8 mouse cellular contexts compared by ENCODE assay signal in genomic region chr9:57261913-57262794, GRCm38 (mm10). TPM values are rescaled to one million over a fixed set of nuclear protein-coding genes. Genes with fewer than 3 reads are reported as not detected.
DNase-seq lines count a peak whose midpoint lies in the region; ATAC-seq and TF ChIP-seq lines count a peak whose summit lies in the region.

Gene 1700017B05Rik, minus strand, starts transcription at chr9:57262612.

- WGBS in embryonic facial prominence, embryonic 15.5 days = under 1% methylated on average over 87 of the region's 87 CpGs
- WGBS in heart, embryonic 12.5 days = under 1% methylated on average over 77 of the region's 87 CpGs
- under 1% methylated on average over 60 of the region's 87 CpGs for WGBS in kidney, embryonic 16.5 days
- under 1% methylated on average over 86 of the region's 87 CpGs for WGBS in liver, embryonic 13.5 days (ENCODE audit: insufficient replicate concordance)

- H3K4me3 ChIP-seq in bone marrow macrophage, adult 2 months (ENCODE audit: insufficient read depth, low read length) = peak within 1 kb of the TSS; percentile 87
- peak within 1 kb of the TSS; percentile 85 for H3K4me3 ChIP-seq in embryonic facial prominence, embryonic 15.5 days (replicated peaks)
- H3K4me3 ChIP-seq in heart, embryonic 12.5 days = peak within 1 kb of the TSS; percentile 79
- peak within 1 kb of the TSS; percentile 79 for H3K4me3 ChIP-seq in kidney, embryonic 16.5 days (ENCODE audit: low read length)
- H3K4me3 ChIP-seq in liver, embryonic 13.5 days (replicated peaks) = peak within 1 kb of the TSS; percentile 94

- peak within 1 kb of the TSS; percentile 87 for H3K27ac ChIP-seq in bone marrow macrophage, adult 2 months (ENCODE audit: insufficient read depth, low read depth, low read length)
- peak within 1 kb of the TSS; percentile 89 for H3K27ac ChIP-seq in embryonic facial prominence, embryonic 15.5 days (replicated peaks)
- H3K27ac ChIP-seq in heart, embryonic 12.5 days (ENCODE audit: poor library complexity, severe bottlenecking) = peak within 1 kb of the TSS; percentile 71
- peak within 1 kb of the TSS; percentile 74 for H3K27ac ChIP-seq in kidney, embryonic 16.5 days (ENCODE audit: low read length)
- H3K27ac ChIP-seq in liver, embryonic 13.5 days = peak within 1 kb of the TSS; percentile 87

- peak; percentile 80 for ATAC-seq in embryonic facial prominence, embryonic 15.5 days (ENCODE audit: insufficient number of reproducible peaks, low FRiP score, low TSS enrichment, low read depth)
- ATAC-seq in heart, embryonic 12.5 days (ENCODE audit: insufficient number of reproducible peaks, low FRiP score) = peak; percentile 89
- ATAC-seq in kidney, embryonic 16.5 days (ENCODE audit: low FRiP score, low TSS enrichment) = peak; percentile 81
- ATAC-seq in liver, embryonic 13.5 days (ENCODE audit: low read depth) = peak; percentile 85

- TF ChIP-seq CTCF in bone marrow macrophage, adult 2 months (IDR thresholded peaks at IDR 0.05; ENCODE audit: low read depth, low read length) = no peak

- peak; percentile 87 for DNase-seq in CD4-positive, CD25-positive, alpha-beta regulatory T cell, adult 2 months (ENCODE audit: low read depth, low spot score)
- peak; percentile 70 for DNase-seq in liver, embryonic 13.5 days
- DNase-seq in naive thymus-derived CD4-positive, alpha-beta T cell, adult 2 months (ENCODE audit: low read depth) = peak; percentile 90
- DNase-seq in splenic B cell, adult 2 months (ENCODE audit: low read depth, low spot score) = peak; percentile 86

- peaks cover 5% of the 10 kb centered on the region; the same call in 1 of the 2 replicates for H3K27me3 ChIP-seq in embryonic facial prominence, embryonic 15.5 days
- H3K27me3 ChIP-seq in heart, embryonic 12.5 days (replicated peaks) = no peaks in the 10 kb centered on the region; the same call in 1 of the 2 replicates
- H3K27me3 ChIP-seq in kidney, embryonic 16.5 days (ENCODE audit: insufficient read depth, low read length) = no peaks in the 10 kb centered on the region
- peaks cover 16% of the 10 kb centered on the region for H3K27me3 ChIP-seq in liver, embryonic 13.5 days
- H3K27me3 ChIP-seq in splenic B cell, adult 2 months (ENCODE audit: control insufficient read depth, insufficient read depth, low read length, poor library complexity, severe bottlenecking) = no peaks in the 10 kb centered on the region

- TF ChIP-seq POLR2A in bone marrow macrophage, adult 2 months (IDR thresholded peaks at IDR 0.05; ENCODE audit: borderline replicate concordance, low read depth, low read length) = no peak

- H3K9me3 ChIP-seq in embryonic facial prominence, embryonic 15.5 days (replicated peaks) = no peaks in the 10 kb centered on the region
- no peaks in the 10 kb centered on the region for H3K9me3 ChIP-seq in heart, embryonic 12.5 days (replicated peaks)
- no peaks in the 10 kb centered on the region for H3K9me3 ChIP-seq in kidney, embryonic 16.5 days (ENCODE audit: low read length)
- no peaks in the 10 kb centered on the region for H3K9me3 ChIP-seq in liver, embryonic 13.5 days (replicated peaks)

- peaks cover 14% of the 10 kb centered on the region for H3K36me3 ChIP-seq in embryonic facial prominence, embryonic 15.5 days
- H3K36me3 ChIP-seq in heart, embryonic 12.5 days = peaks cover 18% of the 10 kb centered on the region
- H3K36me3 ChIP-seq in kidney, embryonic 16.5 days (ENCODE audit: insufficient read depth, low read length) = peaks cover 20% of the 10 kb centered on the region
- peaks cover 22% of the 10 kb centered on the region for H3K36me3 ChIP-seq in liver, embryonic 13.5 days
- H3K36me3 ChIP-seq in splenic B cell, adult 2 months (ENCODE audit: control insufficient read depth, insufficient read depth, low read length, poor library complexity, severe bottlenecking) = no peaks in the 10 kb centered on the region; the same call in none of the 2 replicates

- H3K4me2 ChIP-seq in embryonic facial prominence, embryonic 15.5 days (replicated peaks) = peak within 1 kb of the TSS; percentile 69
- peak within 1 kb of the TSS; percentile 91 for H3K4me2 ChIP-seq in heart, embryonic 12.5 days
- H3K4me2 ChIP-seq in kidney, embryonic 16.5 days (replicated peaks; ENCODE audit: low read depth, low read length) = peak within 1 kb of the TSS; percentile 93
- peak within 1 kb of the TSS; percentile 96 for H3K4me2 ChIP-seq in liver, embryonic 13.5 days

- H3K4me1 ChIP-seq in bone marrow macrophage, adult 2 months (ENCODE audit: control insufficient read depth, insufficient read depth, low read length) = peaks cover 45% of the 10 kb centered on the region
- H3K4me1 ChIP-seq in embryonic facial prominence, embryonic 15.5 days = peaks cover 19% of the 10 kb centered on the region
- H3K4me1 ChIP-seq in heart, embryonic 12.5 days (replicated peaks) = peaks cover 38% of the 10 kb centered on the region
- H3K4me1 ChIP-seq in kidney, embryonic 16.5 days (ENCODE audit: insufficient read depth, low read length) = peaks cover 15% of the 10 kb centered on the region
- H3K4me1 ChIP-seq in liver, embryonic 13.5 days (replicated peaks) = peaks cover 52% of the 10 kb centered on the region

- H3K9ac ChIP-seq in embryonic facial prominence, embryonic 15.5 days = peak within 1 kb of the TSS; percentile 93
- H3K9ac ChIP-seq in heart, embryonic 12.5 days = peak within 1 kb of the TSS; percentile 95
- peak within 1 kb of the TSS; percentile 88 for H3K9ac ChIP-seq in kidney, embryonic 16.5 days (replicated peaks; ENCODE audit: low read length)
- H3K9ac ChIP-seq in liver, embryonic 13.5 days = peak within 1 kb of the TSS; percentile 97

RNA-seq across cellular contexts. Expression of gene 1700017B05Rik, which starts in this region (rescaled TPM):
- 16.3 and 17.5 TPM in 2 replicates for polyA plus RNA-seq in bone marrow macrophage, adult 2 months (2012; ENCODE audit: insufficient read depth, insufficient read length, missing spikeins)
- 21.5 and 24.4 TPM in 2 replicates for polyA plus RNA-seq in embryonic facial prominence, embryonic 15.5 days (2015; fragmentation: Nextera tagmentation; extraction: Ambion mirVana)
- polyA plus RNA-seq in heart, embryonic 12.5 days (2016; fragmentation: Nextera tagmentation; extraction: Ambion mirVana) = 17.4 and 17.9 TPM in 2 replicates
- 23.0 and 26.3 TPM in 2 replicates for polyA plus RNA-seq in kidney, embryonic 16.5 days (2015; fragmentation: Nextera tagmentation; extraction: Ambion mirVana)
- polyA plus RNA-seq in liver, embryonic 13.5 days (2015; fragmentation: Nextera tagmentation; extraction: Ambion mirVana) = 14.6 and 14.9 TPM in 2 replicates

Comparison
In these comparisons a context has a peak if more than half of its experiments do, and no peak if none do; other contexts are left out.
1. Peak in every context shown above with its lines: DNase-seq, ATAC-seq, H3K4me3 ChIP-seq and H3K27ac ChIP-seq.